Mouse (Mus musculus) thymus, postnatal 14 days (tissue): ENCODE measurements around the gene Gm10662.
"Not testable (repeated sequence)": the region's sequence is repeated elsewhere in the genome, so short reads cannot be mapped to it uniquely, and the experiment has no call there.

Experiments
- DNase-seq: peaks from one replicate; pipeline ENCODE4 v3.0.0; 2021

The Gm10662 gene

DNA sequence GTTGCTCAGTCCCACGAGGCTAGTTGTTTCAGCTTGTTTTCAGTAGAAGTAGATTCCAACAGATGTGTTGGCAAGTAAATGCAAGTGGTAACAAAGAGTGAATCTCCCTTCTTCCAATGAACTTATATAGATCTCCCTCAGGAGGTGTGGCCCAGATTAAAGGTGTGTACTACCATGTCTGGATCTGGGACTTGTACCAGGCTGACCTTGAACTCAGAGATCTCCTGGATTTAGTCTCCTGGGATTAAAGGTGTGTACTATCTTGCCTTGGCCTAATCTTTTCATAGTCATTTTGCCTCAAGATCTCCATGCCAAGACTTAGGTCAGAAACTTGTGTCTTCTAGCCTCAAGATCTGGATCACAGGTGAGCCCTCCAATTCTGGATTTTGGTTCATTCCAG is at the start of gene Gm10662:
Gene Gm10662 (minus strand): TSS at position 101 of the 400 bp plus-strand sequence.
- not testable (repeated sequence) for DNase-seq

DNA sequence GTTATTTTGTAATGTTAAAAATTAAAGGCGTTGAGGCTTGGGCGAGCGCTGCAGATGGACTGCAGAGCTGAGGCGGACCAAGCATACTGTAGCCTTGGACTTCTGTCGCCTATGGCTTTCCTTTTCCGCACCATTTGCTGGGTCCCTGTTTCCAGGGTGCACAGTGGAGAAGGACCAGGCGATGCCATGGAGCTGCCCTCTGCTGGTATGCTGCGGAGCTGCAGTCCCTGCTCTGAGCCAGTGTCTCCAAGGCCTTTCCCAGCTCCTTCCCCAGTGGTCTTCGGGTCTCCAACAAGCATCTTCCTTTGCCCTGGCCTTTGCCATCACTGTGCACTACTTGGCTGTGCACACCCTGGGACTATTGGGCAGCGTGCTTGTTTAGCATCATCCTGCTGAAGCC is 19.2 kb upstream of the Gm10662 start:
- DNase-seq, result not testable (repeated sequence)
